ENCODE assay signal across 15 mouse cellular contexts in the genomic region with DNA sequence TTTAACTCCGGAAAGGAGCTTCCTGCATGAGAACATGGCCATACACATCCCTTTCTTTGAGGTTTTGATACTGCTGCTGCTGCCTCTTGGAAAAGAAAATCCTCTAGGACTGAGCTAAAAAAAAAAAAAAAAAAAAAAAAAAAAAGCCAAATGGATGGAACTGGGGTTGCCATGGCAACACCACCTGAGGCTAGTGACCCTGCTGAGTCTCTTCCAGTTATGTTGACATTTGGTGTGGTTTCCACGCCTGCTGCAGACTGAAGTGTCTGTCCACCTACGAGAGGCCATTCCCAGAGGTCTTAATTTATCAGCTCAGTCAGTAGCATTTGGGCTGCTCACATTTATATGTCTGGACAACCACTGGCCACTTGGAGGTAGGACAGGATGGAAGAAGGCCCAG. TPM values are rescaled to one million over a fixed set of nuclear protein-coding genes. Genes with fewer than 3 reads are reported as not detected.
DNase-seq lines count a peak whose midpoint lies in the region; ATAC-seq and TF ChIP-seq lines count a peak whose summit lies in the region.
"Had no signal": no experiment of that assay in that cellular context is flagged by ENCODE, and none has a peak within 500 bp of the region (broad histone marks: within the 10 kb centered on the region; RNA-seq: fewer than 3 reads in every experiment).

No protein-coding gene starts in this region.

- H3K4me1 ChIP-seq in neural tube, embryonic 11.5 days (ENCODE audit: control insufficient read depth, insufficient read depth, low read length) = peaks cover 5% of the 10 kb centered on the region; the same call in 1 of the 2 replicates

- H3K9ac ChIP-seq in neural tube, embryonic 11.5 days (ENCODE audit: low read length) = no peak overlapping the region
- H3K9ac ChIP-seq: hindbrain, embryonic 15.5 days had no signal

- peaks cover 5% of the 10 kb centered on the region for H3K36me3 ChIP-seq in neural tube, embryonic 11.5 days (ENCODE audit: control insufficient read depth, insufficient read depth, low read length)

- WGBS in neural tube, embryonic 11.5 days = 13% methylated on average over 3 of the region's 3 CpGs

- DNase-seq in cerebellum, postnatal 36 days = peak; percentile 37 to 39
- DNase-seq in cerebellum, adult 9-11 months = no peak
- DNase-seq in neural tube, embryonic 11.5 days (ENCODE audit: low spot score) = peak; percentile 19
- DNase-seq in neural tube, embryonic 10.5 days (ENCODE audit: extremely low spot score, low spot score) = no peak
- DNase-seq in forelimb bud, embryonic 11.5 days (ENCODE audit: low read depth, low spot score) = peak; percentile 55
- DNase-seq in retina, embryonic 14.5 days (ENCODE audit: low spot score) = peak; percentile 52
- no peak for DNase-seq in kidney, adult 8-10 months
- no peak for DNase-seq in gastrocnemius, adult 2 months
- DNase-seq: adrenal gland, postnatal 36 days; B cell, adult 2 months; heart, adult 18-20 months; kidney, postnatal 25 days; thymus, postnatal 25 days had no signal

- H3K27me3 ChIP-seq in neural tube, embryonic 11.5 days (ENCODE audit: control insufficient read depth, insufficient read depth, low read length) = no peaks in the 10 kb centered on the region
- H3K27me3 ChIP-seq: hindbrain, embryonic 15.5 days had no signal

- intact Hi-C loops in gastrocnemius, adult 2 months (cut with DNase I) = no loop called here

- no peaks in the 10 kb centered on the region for H3K9me3 ChIP-seq in neural tube, embryonic 11.5 days (ENCODE audit: control insufficient read depth, low read length)
- H3K9me3 ChIP-seq: hindbrain, embryonic 15.5 days had no signal

- no peak for TF ChIP-seq CTCF in gastrocnemius, adult 2 months (IDR thresholded peaks at IDR 0.05)

- no peak overlapping the region for H3K27ac ChIP-seq in neural tube, embryonic 11.5 days (ENCODE audit: low read depth, low read length)
- no peak overlapping the region for H3K27ac ChIP-seq in gastrocnemius, adult 2 months
- H3K27ac ChIP-seq: hindbrain, embryonic 15.5 days had no signal

- no peak overlapping the region for H3K4me2 ChIP-seq in neural tube, embryonic 11.5 days (ENCODE audit: low read depth)
- H3K4me2 ChIP-seq: hindbrain, embryonic 15.5 days had no signal

- no peak for ATAC-seq in neural tube, embryonic 11.5 days (ENCODE audit: insufficient read depth, low FRiP score, low TSS enrichment)

- no peak overlapping the region for H3K4me3 ChIP-seq in neural tube, embryonic 11.5 days (ENCODE audit: low read depth, low read length)
- no peak overlapping the region for H3K4me3 ChIP-seq in gastrocnemius, adult 2 months
- H3K4me3 ChIP-seq: hindbrain, embryonic 15.5 days; myocyte had no signal

RNA-seq across cellular contexts. Expression of gene Taf6l, which starts 2.3 kb away (rescaled TPM):
- polyA plus RNA-seq in neural tube, embryonic 11.5 days (2014; fragmentation: Nextera tagmentation; extraction: Ambion mirVana) = 20.7 and 22.4 TPM in 2 replicates
- total RNA-seq in gastrocnemius, adult 2 months (2021) = 1 to 10 TPM; 5.2 to 6.7 TPM

RNA-seq across cellular contexts. Expression of gene Polr2g, which starts 9.9 kb away (rescaled TPM):
- polyA plus RNA-seq in neural tube, embryonic 11.5 days (2014; fragmentation: Nextera tagmentation; extraction: Ambion mirVana) = 172 and 182 TPM in 2 replicates
- total RNA-seq in gastrocnemius, adult 2 months (2021) = 10 to 100 TPM; 35.6 to 42.6 TPM

RNA-seq across cellular contexts. Expression of gene Zbtb3, which starts 13.8 kb away (rescaled TPM):
- 6.6 and 7.2 TPM in 2 replicates for polyA plus RNA-seq in neural tube, embryonic 11.5 days (2014; fragmentation: Nextera tagmentation; extraction: Ambion mirVana)
- total RNA-seq in gastrocnemius, adult 2 months (2021) = 1 to 10 TPM in 1 of 2 experiments, under 1 TPM in 1; 0.82 to 1.1 TPM

RNA-seq across cellular contexts. Expression of gene Tmem179b, which starts 14.3 kb away (rescaled TPM):
- polyA plus RNA-seq in neural tube, embryonic 11.5 days (2014; fragmentation: Nextera tagmentation; extraction: Ambion mirVana) = 41.8 and 46.7 TPM in 2 replicates
- total RNA-seq in gastrocnemius, adult 2 months (2021) = 10 to 100 TPM in 1 of 2 experiments, 1 to 10 TPM in 1; 7.4 to 10.6 TPM

RNA-seq across cellular contexts. Expression of gene Tmem223, which starts 17.7 kb away (rescaled TPM):
- 181 and 195 TPM in 2 replicates for polyA plus RNA-seq in neural tube, embryonic 11.5 days (2014; fragmentation: Nextera tagmentation; extraction: Ambion mirVana)
- 100 to 1,000 TPM in 1 of 2 experiments, 10 to 100 TPM in 1; 77.2 to 118 TPM for total RNA-seq in gastrocnemius, adult 2 months (2021)

Comparison
In these comparisons a context has a peak if more than half of its experiments do, and no peak if none do; other contexts are left out.
1. DNase-seq: peak in cerebellum, postnatal 36 days (2 of 2), neural tube, embryonic 11.5 days (single experiment), forelimb bud, embryonic 11.5 days (single experiment) and retina, embryonic 14.5 days (single experiment); none in cerebellum, adult 9-11 months (single experiment), neural tube, embryonic 10.5 days (single experiment), kidney, adult 8-10 months (0 of 2) and gastrocnemius, adult 2 months (single experiment).